Mouse (Mus musculus): ENCODE results near the gene Kif16b. TPM values are rescaled to one million over a fixed set of nuclear protein-coding genes. Genes with fewer than 3 reads are reported as not detected.

The Kif16b gene
- polyA plus RNA-seq, 1 experiment from 2014 or later = 3.7 TPM

GRCm38 (mm10) chr2:142891283-142891682 lies 10.0 kb downstream of the Kif16b start:
- Histone ChIP-seq H3K4me1 (replicated peaks) (no peaks in the 10 kb centered on the region), H3K36me3 (no peaks in the 10 kb centered on the region), H3K9ac (no peak overlapping the region), H3K4me3 (no peak overlapping the region), H3K4me2 (no peak overlapping the region), H3K9me3 (no peaks in the 10 kb centered on the region), H3K27ac (replicated peaks) (no peak overlapping the region), H3K27me3 (no peaks in the 10 kb centered on the region)
- no peak for ATAC-seq (ENCODE audit: low FRiP score, low read depth)
- WGBS = 94% methylated on average over 2 of the region's 2 CpGs

- ATAC-seq (ENCODE audit: low FRiP score, low read depth) = no peak
- H3K4me2 ChIP-seq = no peak overlapping the region
- no peaks in the 10 kb centered on the region for H3K9me3 ChIP-seq
- no peaks in the 10 kb centered on the region for H3K27me3 ChIP-seq
- H3K36me3 ChIP-seq = no peaks in the 10 kb centered on the region
- H3K4me3 ChIP-seq = no peak overlapping the region
- no peaks in the 10 kb centered on the region for H3K4me1 ChIP-seq (replicated peaks)
- H3K9ac ChIP-seq = no peak overlapping the region
- 95% methylated on average over 4 of the region's 4 CpGs for WGBS
- H3K27ac ChIP-seq (replicated peaks) = no peak overlapping the region
These were observed 16.9 kb downstream of the Kif16b start for GRCm38 (mm10) chr2:142884456-142884855.

DNA sequence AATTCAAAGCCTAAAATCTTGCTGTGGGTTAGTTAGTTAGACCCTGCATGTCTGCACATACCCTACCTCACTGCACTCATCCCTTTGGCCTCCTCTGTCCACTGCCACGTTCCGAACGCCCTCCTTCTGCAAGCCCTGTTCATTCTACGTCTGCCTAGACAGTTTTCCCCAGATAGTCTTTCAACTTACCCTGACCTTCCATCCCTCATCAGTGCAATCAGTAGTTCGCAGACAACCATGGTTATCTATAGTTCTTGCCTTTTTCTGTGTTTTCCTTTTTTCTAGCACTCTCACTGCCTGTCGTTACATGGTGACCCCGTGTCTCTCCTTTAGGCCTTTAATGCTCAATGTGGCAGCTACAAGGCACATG lies 17.7 kb downstream of the Kif16b start:
- no peaks in the 10 kb centered on the region for H3K27me3 ChIP-seq
- ATAC-seq (ENCODE audit: low FRiP score, low read depth) = no peak
- WGBS = 84% methylated on average over 7 of the region's 7 CpGs
- no peak overlapping the region for H3K9ac ChIP-seq
- no peak overlapping the region for H3K27ac ChIP-seq (replicated peaks)
- H3K4me3 ChIP-seq = no peak overlapping the region
- H3K4me2 ChIP-seq = no peak overlapping the region
- no peaks in the 10 kb centered on the region for H3K4me1 ChIP-seq (replicated peaks)
- no peaks in the 10 kb centered on the region for H3K9me3 ChIP-seq
- no peaks in the 10 kb centered on the region for H3K36me3 ChIP-seq

- 66% methylated on average over 7 of the region's 7 CpGs for WGBS
- no peak overlapping the region for H3K4me3 ChIP-seq
- no peaks in the 10 kb centered on the region for H3K9me3 ChIP-seq
- H3K9ac ChIP-seq = no peak overlapping the region
- H3K4me2 ChIP-seq = no peak overlapping the region
- no peak for ATAC-seq (ENCODE audit: low FRiP score, low read depth)
- H3K27ac ChIP-seq (replicated peaks) = no peak overlapping the region
- H3K27me3 ChIP-seq = no peaks in the 10 kb centered on the region
- no peaks in the 10 kb centered on the region for H3K4me1 ChIP-seq (replicated peaks)
- H3K36me3 ChIP-seq = no peaks in the 10 kb centered on the region
These were observed 18.3 kb downstream of the Kif16b start for GRCm38 (mm10) chr2:142882871-142883624.

DNA sequence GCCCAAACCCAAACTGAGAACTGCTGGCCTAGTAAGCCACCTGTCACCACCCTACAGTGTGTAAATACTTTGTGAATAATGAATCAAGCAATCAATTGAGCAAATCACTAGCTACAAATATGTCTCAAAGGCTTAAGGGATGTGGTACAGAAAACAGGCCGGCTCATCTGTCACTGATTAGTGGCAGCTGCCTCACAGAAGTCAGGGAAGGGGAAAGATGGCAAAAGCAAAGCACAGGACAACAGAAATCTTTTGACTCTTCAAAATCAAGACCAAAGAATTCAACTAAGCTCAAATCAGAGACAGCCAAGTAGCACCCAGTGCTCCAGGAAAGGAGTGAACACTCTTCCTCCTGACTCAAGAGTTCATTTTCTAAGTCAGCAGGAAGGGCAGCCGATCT lies 18.9 kb downstream of the Kif16b start:
- WGBS = 47% methylated on average over 2 of the region's 2 CpGs
- Histone ChIP-seq H3K27me3 (no peaks in the 10 kb centered on the region), H3K36me3 (no peaks in the 10 kb centered on the region), H3K4me3 (no peak overlapping the region), H3K4me2 (no peak overlapping the region), H3K9ac (no peak overlapping the region), H3K4me1 (replicated peaks) (no peaks in the 10 kb centered on the region), H3K27ac (replicated peaks) (no peak overlapping the region), H3K9me3 (no peaks in the 10 kb centered on the region)
- no peak for ATAC-seq (ENCODE audit: low FRiP score, low read depth)

DNA sequence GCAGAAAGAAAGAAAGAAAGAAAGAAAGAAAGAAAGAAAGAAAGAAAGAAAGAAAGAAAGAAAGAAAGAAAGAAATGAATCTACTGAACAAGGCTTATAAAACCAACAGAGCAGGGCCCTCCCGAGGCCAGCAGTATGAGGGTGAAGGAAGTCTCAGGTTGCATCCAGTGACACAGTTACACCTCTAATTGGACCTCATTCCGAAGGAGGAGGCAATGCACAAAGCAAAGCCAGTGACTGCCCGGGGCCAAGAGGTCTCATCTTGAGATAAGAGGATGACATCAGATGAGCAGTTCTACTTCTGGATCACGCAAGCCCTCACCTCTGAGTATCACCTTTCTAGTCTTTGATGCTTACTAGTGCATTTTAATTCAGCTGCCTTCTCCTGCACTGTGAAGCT lies 20.2 kb downstream of the Kif16b start:
- Histone ChIP-seq H3K9ac (no peak overlapping the region), H3K27ac (replicated peaks) (no peak overlapping the region), H3K4me1 (replicated peaks) (no peaks in the 10 kb centered on the region), H3K4me2 (no peak overlapping the region), H3K27me3 (no peaks in the 10 kb centered on the region), H3K36me3 (no peaks in the 10 kb centered on the region), H3K9me3 (no peaks in the 10 kb centered on the region), H3K4me3 (no peak overlapping the region)
- ATAC-seq (ENCODE audit: low FRiP score, low read depth) = no peak
- WGBS = 69% methylated on average over 4 of the region's 4 CpGs

- H3K36me3 ChIP-seq = no peaks in the 10 kb centered on the region
- H3K27ac ChIP-seq (replicated peaks) = no peak overlapping the region
- 76% methylated on average over 8 of the region's 8 CpGs for WGBS
- ATAC-seq (ENCODE audit: low FRiP score, low read depth) = no peak
- no peak overlapping the region for H3K4me3 ChIP-seq
- no peak overlapping the region for H3K4me2 ChIP-seq
- no peaks in the 10 kb centered on the region for H3K27me3 ChIP-seq
- H3K4me1 ChIP-seq (replicated peaks) = 0 out of 2 replicates have a peak, but pooled peaks cover 4% of the 10 kb centered on the region
- H3K9ac ChIP-seq = no peak overlapping the region
- H3K9me3 ChIP-seq = no peaks in the 10 kb centered on the region
These were observed 22.0 kb downstream of the Kif16b start for GRCm38 (mm10) chr2:142879257-142879818.

DNA sequence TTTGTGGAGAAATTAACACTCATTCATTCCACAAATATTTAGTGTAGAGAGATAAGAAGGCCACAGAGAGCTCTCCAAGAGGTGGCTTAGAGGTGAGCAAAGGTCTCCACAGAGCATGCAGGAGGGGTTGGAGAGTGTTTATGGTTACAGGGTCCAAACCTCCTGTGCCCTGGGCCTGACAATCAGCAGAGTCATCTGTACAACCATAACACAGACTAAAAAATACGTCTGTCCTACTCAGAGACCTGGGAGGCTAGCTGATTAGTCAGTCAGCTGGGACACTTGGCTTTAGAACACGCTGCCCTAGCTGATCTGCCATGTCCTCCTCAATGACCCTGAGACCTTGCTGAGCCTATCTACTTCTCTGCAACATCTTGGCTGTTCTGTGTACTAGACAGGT lies 24.7 kb downstream of the Kif16b start:
- Histone ChIP-seq H3K36me3 (no peaks in the 10 kb centered on the region), H3K4me3 (no peak overlapping the region), H3K4me1 (replicated peaks) (0 out of 2 replicates have a peak, but pooled peaks cover 6% of the 10 kb centered on the region), H3K27ac (replicated peaks) (no peak overlapping the region), H3K4me2 (no peak overlapping the region), H3K27me3 (no peaks in the 10 kb centered on the region), H3K9me3 (no peaks in the 10 kb centered on the region), H3K9ac (no peak overlapping the region)
- ATAC-seq (ENCODE audit: low FRiP score, low read depth) = no peak
- WGBS = 85% methylated on average over 2 of the region's 2 CpGs

- no peaks in the 10 kb centered on the region for H3K27me3 ChIP-seq
- H3K9ac ChIP-seq = no peak overlapping the region
- WGBS = 63% methylated on average over 4 of the region's 4 CpGs
- no peak overlapping the region for H3K4me2 ChIP-seq
- ATAC-seq (ENCODE audit: low FRiP score, low read depth) = no peak
- 0 out of 2 replicates have a peak, but pooled peaks cover 6% of the 10 kb centered on the region for H3K4me1 ChIP-seq (replicated peaks)
- H3K27ac ChIP-seq (replicated peaks) = no peak overlapping the region
- H3K36me3 ChIP-seq = no peaks in the 10 kb centered on the region
- H3K4me3 ChIP-seq = no peak overlapping the region
- H3K9me3 ChIP-seq = no peaks in the 10 kb centered on the region
These were observed 25.4 kb downstream of the Kif16b start for GRCm38 (mm10) chr2:142875936-142876335.

DNA sequence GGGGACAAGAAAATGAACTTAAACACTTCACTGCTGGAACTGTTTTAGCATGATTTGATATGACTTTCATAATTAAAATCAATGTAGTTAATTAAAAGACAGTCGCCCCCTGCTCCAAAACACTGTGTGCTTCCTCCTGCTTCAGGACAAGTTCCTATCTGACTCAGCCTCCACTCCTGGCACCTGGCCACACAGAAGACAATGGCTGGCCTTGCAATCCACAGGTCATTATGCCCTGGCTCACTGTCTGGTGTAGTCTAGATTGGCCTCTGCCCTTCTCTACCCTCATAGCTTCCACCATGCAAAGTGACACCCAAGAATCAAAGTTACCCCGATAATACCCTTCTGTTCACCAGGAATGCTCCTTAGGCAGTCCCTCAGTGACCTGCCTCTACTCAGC lies 26.8 kb downstream of the Kif16b start:
- 81% methylated on average over 2 of the region's 2 CpGs for WGBS
- H3K9ac ChIP-seq = no peak overlapping the region
- no peak for ATAC-seq (ENCODE audit: low FRiP score, low read depth)

DNA sequence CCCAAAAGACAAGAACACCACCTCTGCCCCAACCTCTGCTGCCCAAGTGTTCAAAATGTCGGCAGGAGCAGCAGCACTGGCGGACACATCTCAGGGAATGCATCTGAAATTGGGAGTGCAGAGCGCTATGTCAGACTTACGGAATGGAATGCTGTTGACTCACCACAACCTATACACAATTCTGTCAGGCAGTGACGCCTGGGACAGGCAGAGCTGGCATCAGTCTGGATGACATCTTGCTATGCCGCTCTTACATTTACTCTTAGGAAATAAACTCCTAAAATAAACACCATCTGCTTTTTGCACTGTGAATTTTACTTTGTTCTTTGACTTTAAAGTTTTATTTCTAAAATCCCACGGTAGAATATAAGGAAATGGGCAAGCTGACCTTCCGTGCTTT lies 31.3 kb downstream of the Kif16b start:
- H3K36me3 ChIP-seq = no peaks in the 10 kb centered on the region
- H3K4me2 ChIP-seq = no peak overlapping the region
- H3K27ac ChIP-seq (replicated peaks) = no peak overlapping the region
- no peaks in the 10 kb centered on the region for H3K9me3 ChIP-seq
- no peak overlapping the region for H3K4me3 ChIP-seq
- no peak for ATAC-seq (ENCODE audit: low FRiP score, low read depth)
- H3K9ac ChIP-seq = no peak overlapping the region
- 94% methylated on average over 8 of the region's 8 CpGs for WGBS
- no peaks in the 10 kb centered on the region for H3K27me3 ChIP-seq
- H3K4me1 ChIP-seq (replicated peaks) = 0 out of 2 replicates have a peak, but pooled peaks cover 6% of the 10 kb centered on the region

More for the DNA sequence above, 26.8 kb downstream of the Kif16b start:
- no peaks in the 10 kb centered on the region for H3K27me3 ChIP-seq
- H3K4me1 ChIP-seq (replicated peaks) = 0 out of 2 replicates have a peak, but pooled peaks cover 6% of the 10 kb centered on the region
- no peaks in the 10 kb centered on the region for H3K36me3 ChIP-seq
- no peaks in the 10 kb centered on the region for H3K9me3 ChIP-seq
- no peak overlapping the region for H3K27ac ChIP-seq (replicated peaks)
- no peak overlapping the region for H3K4me3 ChIP-seq
- no peak overlapping the region for H3K4me2 ChIP-seq

DNA sequence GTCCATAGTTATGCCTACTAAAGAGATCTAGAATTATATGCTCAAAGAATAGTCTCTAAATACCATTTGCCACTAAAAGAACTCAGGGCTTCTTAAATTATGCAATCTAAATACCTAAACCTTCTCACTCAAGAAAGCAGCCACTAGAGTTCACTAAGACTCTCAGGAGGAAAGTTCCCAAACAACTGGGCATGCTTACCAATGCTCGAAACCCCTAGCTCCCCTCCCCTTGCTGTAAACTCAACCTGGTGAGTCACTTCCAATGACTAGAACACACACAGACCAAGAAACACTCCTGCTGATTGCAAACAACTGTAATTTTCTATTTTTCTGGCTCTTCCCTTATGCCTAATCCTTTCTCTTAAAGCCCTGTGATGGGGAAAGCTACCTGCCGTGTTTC lies 33.9 kb downstream of the Kif16b start:
- H3K4me2 ChIP-seq = no peak overlapping the region
- no peak for ATAC-seq (ENCODE audit: low FRiP score, low read depth)
- 90% methylated on average over 2 of the region's 2 CpGs for WGBS
- H3K9ac ChIP-seq = no peak overlapping the region
- H3K36me3 ChIP-seq = peaks cover 6% of the 10 kb centered on the region; the same call in 1 of the 2 replicates
- no peaks in the 10 kb centered on the region for H3K4me1 ChIP-seq (replicated peaks)
- H3K27me3 ChIP-seq = no peaks in the 10 kb centered on the region
- no peak overlapping the region for H3K27ac ChIP-seq (replicated peaks)
- no peak overlapping the region for H3K4me3 ChIP-seq
- H3K9me3 ChIP-seq = no peaks in the 10 kb centered on the region

Measured in hindbrain, embryonic 15.5 days (tissue).